Mouse (Mus musculus): ENCODE measurements around the gene Arhgap4.

Gene Arhgap4

DNA sequence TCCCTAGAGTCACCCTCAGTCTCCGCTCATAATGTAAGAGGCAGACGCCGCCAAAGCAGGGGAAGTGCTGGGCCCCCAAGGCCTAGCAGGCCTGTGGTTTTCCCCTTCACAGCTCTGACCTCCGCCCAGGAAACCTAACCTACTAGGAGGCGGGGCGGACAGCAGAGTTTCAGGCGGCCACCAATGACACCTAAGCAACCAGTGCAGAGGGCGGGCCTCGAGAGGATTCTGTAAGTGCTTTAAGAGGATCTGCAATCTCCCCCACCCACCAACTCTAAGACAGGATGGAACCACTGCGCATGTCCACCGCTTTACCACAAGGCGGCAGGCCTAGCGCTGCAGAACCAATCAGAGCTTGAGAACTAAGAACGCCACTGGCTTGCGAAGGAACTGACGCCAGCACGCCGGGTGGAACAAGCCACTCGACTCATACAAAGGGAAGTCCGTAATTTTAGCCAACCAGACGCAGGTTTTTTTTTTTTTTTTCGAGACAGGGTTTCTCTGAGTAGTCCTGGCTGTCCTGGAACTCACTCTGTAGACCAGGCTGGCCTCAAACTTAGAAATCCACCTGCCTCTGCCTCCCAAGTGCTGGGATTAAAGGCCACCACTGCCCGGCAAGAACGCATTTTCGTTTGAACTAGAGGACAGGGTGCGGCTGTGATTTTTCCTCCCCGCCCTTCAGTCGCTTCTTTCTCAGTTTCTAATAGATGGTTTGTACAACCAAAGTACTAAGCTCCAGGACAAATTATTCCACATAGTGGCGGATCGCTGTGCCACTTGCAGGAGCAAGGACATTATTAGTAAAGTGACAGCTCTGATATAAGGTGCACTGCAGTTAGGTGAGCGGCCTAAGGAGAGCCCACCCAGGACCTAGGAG lies 6.6 kb downstream of the Arhgap4 start:
- peak; percentile 89 for DNase-seq

DNA sequence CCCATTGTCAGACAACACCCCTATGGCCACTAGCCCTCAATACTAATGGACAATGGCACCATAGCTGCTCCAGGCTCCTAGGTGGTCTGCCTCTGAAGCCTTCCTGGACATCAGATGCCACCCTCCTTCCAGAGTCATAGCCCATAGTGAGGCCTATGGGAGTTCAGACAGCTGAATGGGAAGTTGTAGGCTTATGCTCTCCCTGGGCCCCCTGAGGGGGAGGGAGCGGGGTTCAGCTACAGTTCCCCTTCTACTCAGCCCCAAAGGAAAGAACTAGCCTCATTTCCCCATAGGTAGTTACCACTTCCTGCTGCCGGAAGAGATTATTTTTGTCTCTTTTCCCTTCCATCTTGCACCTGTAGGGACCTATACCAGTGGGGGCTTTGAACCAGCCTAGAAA lies 10.1 kb downstream of the Arhgap4 start:
- DNase-seq = peak; percentile 73

DNA sequence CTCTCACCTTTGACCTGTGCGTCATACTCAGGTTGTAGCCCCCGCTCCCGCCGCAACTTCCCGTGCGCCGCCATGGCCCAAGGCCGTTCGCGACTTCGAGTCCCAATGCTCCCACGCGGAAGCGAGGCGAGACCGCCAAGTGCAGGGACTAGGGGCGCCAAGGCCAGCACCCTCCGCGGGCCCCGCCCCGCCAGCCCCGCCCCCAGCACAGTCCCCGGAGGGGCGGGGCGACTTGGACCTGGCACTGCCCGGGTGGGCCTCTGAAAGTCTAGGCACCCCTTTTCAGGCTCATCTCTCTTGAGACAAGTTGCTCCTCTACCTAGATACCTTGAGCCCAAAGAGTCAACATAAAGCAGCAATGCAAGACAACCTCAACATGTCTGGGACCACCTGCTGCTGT lies 10.5 kb downstream of the Arhgap4 start:
- DNase-seq = peak; percentile 86

DNA sequence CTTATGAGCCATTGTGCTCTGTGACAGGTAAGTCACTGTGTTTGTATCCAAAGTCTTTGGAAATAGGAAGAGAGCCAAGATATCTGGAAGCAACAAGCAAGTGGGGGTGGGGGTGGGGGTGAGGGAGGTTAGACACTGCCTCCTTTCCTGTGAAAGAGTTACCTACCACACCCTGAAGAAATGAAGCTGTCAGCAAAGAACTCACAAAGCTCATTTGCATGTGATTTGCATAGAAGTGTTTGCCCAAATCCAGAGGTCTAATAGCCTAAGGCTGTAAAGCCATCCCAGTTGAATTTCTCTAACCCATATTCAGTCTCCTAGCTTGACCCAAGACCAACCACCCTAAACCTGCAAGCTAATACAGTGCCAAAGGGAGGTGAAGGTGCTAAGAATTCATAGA lies 11.2 kb downstream of the Arhgap4 start:
- no peak for DNase-seq

DNA sequence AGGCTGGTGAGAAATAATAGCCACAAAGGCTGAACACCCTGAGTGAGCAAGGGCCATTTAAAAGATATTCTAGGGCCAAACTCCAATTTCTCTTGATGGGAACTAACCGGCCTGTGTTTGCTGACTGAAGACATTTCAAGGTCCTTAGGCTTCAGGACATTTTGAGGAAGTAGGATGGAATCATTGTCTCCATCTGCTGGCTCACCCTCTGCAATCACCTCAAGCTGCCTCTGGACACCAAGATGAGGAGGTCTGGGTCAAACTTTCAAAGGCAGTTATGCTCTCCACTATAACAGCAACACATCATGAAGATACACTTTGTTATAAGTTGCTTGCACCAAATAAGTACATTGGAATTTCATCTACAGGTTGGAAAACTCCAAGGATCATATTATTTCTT lies 11.6 kb downstream of the Arhgap4 start:
- no peak for DNase-seq

DNA sequence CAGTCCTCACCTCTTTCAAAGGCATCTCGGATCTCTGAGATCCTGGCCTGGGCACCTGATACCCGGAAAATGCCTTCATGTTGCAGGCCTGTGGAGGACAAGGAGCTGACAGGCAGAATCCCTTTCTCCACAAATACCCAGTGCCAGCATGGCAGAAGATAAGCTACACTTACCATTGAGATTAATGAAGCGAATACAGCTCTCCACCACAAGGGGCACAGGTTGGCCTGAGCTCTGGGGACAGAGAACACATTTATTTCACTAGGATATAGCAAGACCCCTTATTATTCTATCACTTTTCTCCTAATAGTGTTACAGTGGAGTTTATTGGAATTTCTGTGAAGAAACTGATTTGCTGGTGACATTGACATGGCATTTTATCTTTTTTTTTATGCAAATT lies 23.7 kb downstream of the Arhgap4 start:
- DNase-seq = no peak

DNA sequence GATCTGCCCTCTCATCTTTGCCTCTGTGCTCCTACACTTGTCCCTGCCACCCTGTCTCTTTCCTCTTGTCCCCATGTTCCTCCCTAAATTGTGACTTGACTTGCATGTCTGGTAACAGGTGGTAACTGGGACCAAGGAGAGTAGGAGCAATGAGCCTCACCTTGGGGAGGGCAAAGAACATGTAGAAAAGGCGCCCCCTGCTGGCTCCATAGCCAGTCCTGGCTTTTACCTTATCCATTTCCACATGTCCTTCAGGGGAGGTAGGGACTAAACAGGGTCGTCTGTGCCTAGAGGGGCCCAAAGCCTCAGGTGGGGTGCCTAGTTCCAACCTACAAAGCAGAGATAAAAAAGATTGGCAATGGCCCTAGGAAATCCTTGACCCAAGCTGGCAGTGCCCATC lies 26.0 kb downstream of the Arhgap4 start, which contains the start of gene L1cam:
L1cam (minus strand) TSS at position 387 of the 400 bp plus-strand sequence.
- DNase-seq = peak; percentile 83

DNA sequence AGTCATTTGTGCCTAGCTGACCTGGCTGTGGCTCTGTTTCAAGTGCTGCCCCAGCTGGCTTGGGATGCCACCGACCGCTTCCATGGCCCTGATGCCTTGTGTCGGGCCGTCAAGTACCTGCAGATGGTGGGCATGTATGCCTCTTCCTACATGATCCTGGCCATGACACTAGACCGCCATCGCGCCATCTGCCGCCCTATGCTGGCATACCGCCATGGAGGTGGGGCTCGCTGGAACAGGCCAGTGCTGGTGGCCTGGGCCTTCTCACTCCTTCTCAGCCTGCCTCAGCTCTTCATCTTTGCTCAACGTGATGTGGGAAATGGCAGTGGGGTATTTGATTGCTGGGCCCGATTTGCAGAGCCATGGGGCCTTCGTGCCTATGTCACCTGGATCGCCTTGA lies 28.8 kb downstream of the Arhgap4 start:
- no peak for DNase-seq

DNA sequence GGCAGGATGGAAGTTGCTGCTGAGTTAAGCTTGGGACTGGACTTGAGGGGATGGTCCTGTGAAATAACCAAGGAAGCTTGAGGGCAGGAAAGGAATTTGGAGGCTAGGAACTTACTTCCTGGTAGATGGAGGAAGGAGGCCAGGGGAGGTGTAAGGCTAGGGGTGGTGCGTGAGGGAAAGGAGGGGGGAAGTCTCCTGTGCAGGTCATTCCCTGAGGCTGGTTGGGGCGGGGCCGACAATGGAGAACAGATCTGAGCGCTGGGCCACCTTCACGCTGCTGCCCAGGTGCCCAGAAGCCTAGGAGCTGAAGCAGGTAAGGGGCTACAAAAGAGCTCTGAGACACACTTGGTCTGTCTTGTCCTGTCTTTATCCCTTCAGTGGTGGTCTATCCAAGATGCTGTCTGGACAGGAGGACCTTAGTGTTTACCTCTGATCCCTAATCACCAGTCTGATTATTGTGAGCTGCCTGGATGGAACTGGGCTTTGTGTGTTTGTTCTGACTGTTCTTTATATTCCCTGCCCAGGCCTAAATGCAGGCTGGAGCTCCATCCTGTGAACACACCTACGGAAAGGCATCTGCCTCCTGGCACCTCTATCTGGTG lies 30.0 kb downstream of the Arhgap4 start, which contains the start of gene Avpr2:
Avpr2 (plus strand) TSS at position 552 of the 602 bp plus-strand sequence.
- DNase-seq = no peak

DNA sequence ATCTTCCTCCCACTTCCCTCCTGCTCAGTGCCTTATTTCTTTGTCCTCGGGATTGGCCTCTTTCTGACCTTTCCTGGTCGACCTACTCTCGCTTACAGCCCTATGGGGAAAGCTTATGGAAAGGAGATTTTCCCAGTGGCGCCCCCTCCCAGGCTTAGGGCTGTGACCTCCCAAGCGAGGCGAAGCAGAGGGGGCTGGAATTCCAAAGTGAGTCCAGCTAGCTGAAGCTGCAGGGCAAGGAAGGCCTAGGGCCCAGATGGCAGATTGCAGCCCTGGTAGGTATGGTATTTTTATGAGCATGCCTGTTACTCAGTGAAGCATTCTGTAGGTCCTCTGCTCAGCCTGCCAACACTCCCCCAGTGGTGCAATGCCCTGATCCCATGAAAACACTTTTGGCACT lies 40.2 kb downstream of the Arhgap4 start:
- DNase-seq = no peak

DNA sequence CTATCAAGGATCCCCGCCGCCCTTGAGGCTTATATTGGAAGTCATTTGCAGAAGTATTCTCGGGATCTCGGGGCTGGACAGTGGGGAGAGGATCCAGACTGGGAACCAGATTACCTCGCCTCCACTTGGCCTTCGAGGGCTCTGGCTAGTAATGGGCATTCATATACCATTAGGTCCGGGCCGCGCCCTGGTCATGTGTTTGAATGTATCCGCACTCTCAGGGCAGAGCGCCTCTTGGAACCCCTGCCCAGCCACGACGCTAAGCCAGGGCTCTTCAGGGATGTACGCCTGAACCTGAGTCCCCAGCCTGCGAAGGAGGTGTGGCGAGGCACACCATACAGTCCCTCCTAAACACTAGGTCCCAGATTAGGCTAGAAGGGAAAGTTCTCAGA lies 40.6 kb downstream of the Arhgap4 start:
- DNase-seq = no peak

DNA sequence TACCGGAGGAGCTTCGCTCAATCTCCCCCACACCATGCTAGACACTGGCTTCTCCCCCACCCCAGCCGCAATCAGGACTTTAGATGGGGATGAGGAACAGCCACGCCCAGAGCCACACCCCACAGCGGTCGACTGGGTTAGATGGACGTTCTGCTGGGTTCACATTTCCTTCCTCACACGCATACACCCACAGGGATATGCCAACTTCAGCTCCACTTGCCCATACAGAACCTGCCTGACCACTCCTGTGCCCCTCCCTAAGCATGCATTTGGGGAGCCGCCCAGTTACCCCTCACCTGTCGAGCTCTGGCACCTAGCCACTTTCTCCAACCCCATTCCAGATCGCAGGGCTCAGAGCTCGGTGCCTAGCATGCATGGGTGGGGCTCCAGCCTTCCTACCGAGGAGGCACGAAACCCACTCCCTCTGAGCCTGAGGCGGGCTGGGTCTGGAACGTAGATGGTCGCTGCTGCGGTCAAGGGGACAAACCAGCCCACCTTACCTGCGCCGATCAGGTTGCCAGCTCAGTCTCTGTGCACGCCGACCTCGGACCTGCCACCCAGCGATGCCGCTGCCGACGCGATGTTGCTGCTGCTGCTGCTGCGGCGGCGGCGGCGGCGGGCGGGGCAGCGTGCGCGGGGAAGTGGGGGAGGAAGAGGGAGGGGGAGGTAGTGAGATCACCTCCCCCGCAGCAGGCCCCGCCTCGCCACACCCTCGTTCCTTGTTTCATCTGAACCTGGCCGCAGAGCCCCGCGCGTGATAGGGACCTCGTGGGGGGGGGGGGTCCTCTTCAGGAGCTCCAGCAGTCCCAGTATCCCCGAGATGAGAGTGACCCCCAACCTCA lies 41.3 kb downstream of the Arhgap4 start:
- peak; percentile 78 for DNase-seq

DNA sequence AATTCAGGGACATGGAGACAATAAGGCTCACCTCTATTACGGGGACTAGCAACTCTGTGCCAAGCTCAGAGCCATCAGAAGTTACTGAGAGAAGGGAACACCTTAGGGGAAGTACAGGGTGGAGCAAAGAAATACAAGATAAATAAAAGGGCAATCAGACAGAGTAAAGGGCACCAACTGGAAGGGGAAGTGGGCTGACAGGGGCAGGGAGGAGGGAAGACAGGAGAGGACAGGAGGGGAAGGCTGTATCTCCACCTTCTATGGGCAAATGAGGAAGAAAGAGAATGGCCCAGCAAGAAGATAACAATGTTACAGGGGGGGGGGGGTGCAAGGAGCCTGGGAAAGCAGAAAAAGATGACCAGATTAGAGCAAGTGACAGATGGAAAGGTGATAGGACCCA lies 44.7 kb downstream of the Arhgap4 start:
- no peak for DNase-seq

DNA sequence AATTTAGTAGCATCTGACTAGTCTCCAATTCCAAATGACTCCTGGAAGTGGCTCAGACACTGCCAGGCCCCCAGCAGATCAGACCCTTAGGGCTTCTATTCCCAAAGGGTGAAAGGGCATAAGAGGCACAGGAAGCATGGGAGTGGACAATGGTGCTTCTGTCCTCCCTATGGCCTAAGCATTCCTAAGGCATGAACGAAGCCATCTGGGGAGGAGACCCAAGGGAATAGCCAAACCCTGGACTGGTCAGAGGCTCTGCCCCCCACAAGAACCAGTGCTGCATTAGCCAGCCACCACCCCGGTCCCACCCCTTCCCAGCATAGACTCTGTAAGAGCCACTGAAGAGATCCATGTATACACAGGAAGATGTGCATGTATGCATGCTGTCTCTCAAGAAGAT lies 45.8 kb downstream of the Arhgap4 start:
- no peak for DNase-seq

DNA sequence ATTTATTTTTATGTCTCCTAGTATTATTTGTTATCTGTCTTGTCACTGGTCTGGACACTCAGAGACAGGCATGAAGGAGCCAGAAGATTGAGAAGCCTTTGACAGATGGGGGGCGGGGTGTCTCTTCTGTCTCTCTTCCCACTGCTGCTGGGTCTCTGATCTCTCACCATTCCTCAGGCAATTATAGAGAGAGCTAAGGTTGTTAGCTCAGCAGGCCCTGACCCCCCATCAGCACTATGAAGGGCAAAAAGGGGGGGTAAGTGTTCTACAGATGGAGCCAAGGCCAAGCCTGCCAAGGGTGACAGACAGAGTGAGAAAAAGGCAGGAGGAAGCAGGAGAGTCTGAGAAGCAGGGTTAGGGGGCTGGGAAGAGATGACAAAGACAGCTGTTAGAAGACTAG lies 49.7 kb downstream of the Arhgap4 start:
- DNase-seq = no peak

DNA sequence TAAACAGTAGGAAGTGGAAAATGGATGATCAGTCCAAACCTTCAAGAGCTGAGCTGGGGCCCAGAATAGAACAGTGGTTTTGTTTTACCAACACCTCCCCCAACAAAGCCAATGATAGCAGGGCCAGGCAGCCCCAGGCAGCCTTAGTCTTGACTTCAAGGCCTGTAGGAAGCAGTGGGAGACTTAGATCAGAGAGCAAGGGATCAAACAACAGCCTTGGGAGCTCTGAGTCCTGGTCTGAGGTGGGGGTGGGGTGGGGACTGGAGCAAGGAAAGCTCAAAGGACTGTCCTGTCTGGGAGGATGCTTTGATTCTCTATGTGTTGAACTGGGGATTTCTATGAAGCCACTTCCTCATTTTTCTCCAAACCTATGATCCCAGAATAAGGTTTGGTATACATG lies 50.2 kb downstream of the Arhgap4 start:
- no peak for DNase-seq

DNA sequence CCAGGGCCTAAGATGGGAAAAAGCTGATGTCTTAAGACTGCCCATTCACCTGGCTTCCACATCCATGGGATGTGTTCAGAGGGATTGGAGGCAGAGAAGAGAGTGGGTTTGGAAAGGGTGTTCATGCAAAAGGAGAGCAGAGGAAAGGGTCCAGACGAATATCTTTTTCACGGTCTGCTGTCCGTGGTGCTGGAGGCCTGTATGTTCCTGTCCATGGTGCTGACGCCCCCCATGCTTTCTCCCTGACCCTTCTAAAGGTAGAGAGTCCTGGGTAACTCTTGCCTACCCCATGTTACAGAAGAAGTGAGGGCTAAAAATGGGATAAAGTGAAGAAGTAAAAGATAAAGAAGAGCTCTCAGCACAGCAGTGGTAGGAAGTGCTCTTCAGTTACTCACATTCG lies 52.3 kb downstream of the Arhgap4 start:
- peak; percentile 70 for DNase-seq

DNA sequence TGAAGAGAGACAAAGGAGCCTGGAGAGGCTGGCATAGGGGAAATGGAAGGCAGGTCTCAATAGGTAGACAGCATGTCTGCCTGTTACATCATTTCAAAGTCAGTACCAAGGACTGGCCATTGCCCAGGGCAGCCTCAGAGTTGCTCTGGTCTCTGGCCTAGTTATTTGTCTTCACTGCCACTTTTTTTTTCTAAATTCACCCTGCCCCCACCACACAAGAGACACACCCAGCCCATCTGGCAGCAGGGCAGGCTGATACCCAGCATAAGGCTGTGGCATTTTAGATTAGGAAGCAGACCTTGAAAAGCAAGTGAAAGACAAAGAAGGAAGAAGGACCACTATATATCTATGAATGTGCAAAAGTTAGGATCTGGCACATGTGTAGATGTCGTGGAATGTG lies 53.8 kb downstream of the Arhgap4 start:
- no peak for DNase-seq

DNA sequence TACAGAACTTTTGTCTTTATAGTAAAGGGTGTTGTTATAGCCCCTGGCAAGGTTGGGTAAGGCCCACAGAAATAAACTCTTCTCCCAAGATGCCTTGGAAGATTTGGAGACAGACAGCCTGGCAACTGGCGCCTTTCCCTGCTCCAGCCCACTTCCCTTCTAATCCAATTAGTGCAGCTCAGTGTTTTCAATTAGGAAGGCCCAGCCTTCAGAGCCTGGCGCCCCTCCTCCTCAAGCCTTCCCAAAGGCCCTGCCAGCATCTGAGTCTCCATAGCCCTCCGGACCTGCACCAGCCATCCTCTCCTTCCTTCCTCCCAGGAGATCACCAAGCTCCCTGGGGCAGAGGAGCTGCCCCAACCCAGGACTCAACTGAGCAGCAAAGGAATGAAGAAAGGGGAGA lies 54.4 kb downstream of the Arhgap4 start:
- no peak for DNase-seq

DNA sequence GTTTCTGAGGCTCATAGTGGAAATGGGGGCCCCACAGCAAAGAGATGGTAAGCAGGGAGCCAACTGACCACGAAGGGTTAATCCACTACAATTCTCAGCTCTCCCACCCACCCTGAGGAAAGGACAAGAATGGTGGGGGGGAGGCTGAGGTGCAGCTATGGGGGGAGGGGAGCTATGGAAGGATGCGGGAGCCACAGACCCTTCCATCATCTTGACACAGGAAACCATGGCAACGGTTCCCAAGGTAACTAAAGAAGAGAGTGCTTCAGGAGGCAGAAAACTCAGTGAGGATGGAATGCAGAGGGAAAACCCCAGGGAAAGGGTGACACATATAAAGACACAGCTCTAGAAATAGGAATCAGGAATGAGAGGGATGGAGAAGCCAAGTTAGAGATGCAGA lies 57.0 kb downstream of the Arhgap4 start:
- DNase-seq = no peak

DNA sequence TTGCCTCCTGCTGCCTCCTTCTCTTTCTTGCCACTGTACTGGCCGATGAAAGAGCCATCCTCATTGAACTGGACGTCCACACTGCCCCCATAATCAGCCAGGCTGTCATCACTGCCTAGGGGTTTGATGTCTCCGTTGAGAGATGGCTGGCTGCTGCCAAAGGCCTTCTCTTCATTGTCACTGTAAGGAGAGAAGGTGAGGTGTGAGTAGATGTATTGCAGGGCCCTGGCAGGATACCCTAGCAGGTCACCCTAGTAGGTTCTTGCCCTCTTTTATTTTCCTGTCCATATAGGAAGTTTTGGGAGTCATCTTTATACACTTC lies 66.6 kb downstream of the Arhgap4 start:
- DNase-seq = no peak

DNA sequence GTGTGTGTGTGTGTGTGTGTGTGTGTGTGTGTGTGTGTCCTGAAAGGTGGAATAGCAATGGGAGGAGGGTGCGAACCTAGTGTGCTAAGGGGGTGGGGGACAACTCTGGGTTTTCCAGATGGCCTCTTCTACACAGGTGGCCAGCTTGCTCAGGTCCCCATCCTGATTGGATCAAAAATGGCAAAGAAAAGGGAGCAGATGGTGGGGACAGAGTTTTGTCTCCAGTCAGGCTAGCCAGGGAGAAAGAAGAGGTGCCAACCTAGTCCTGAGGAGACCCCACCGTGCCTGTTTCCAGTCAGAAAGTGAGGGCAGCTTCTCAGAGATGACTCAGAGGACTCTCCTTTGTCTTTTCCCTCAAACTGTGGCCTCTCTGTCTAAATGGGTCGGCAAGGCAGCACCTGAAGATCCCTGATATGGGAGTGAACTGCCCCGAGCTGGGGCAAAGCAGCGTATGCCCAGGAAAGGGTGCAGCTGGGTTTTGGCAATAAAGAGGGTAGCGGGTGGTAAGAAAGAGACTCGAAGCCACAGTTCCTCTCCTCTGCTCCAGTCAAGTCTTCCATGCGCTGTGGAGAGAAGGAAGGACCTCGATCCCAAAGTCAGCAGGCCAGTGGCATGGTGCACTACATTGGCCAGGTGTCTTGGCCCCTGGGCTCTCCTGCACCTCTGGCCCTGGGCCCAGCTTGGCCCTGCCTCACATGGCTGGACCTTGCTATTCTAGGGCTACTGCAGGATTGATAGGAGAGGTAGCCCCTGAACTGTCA lies 67.2 kb downstream of the Arhgap4 start:
- DNase-seq = no peak

Measured in thymus, postnatal 4 days (tissue).